Mouse (Mus musculus): ENCODE measurements around the gene Pld5. TPM values are rescaled to one million over a fixed set of nuclear protein-coding genes. Genes with fewer than 3 reads are reported as not detected.
A peak's percentile ranks its signal among the peaks of the same experiment; 100 is the strongest.

The Pld5 gene
- total and polyA plus RNA-seq, 2 experiments from 2014 or later, result 4.9 to 6.1 TPM

- ATAC-seq (ENCODE audit: low FRiP score), result no peak
- Histone ChIP-seq H3K36me3 (ENCODE audit: insufficient read depth, low read length) (no peaks in the 10 kb centered on the region), H3K4me1 (ENCODE audit: insufficient read depth, low read length) (no peaks in the 10 kb centered on the region), H3K4me3 (ENCODE audit: low read depth, low read length) (no peak overlapping the region), H3K27ac (ENCODE audit: low read depth, low read length) (no peak overlapping the region), H3K4me2 (ENCODE audit: low read depth, low read length, poor library complexity, severe bottlenecking) (no peak overlapping the region), H3K9ac (replicated peaks; ENCODE audit: low read length, poor library complexity, severe bottlenecking) (no peak overlapping the region), H3K27me3 (ENCODE audit: insufficient read depth, low read length) (no peaks in the 10 kb centered on the region), H3K9me3 (ENCODE audit: low read length) (no peaks in the 10 kb centered on the region)
- no peak for DNase-seq (ENCODE audit: low spot score)
- 58% methylated on average over 3 of the region's 3 CpGs for WGBS
- TF ChIP-seq CTCF (IDR thresholded peaks at IDR 0.05), result no peak
These were observed 259.0 kb downstream of the Pld5 start for GRCm38 (mm10) chr1:176016076-176016475.

- ATAC-seq (ENCODE audit: low FRiP score) (no peak), DNase-seq (ENCODE audit: low spot score) (no peak)
- no peak overlapping the region for H3K4me2 ChIP-seq (ENCODE audit: low read depth, low read length, poor library complexity, severe bottlenecking)
- H3K27me3 ChIP-seq (ENCODE audit: insufficient read depth, low read length), result no peaks in the 10 kb centered on the region
- TF ChIP-seq CTCF (IDR thresholded peaks at IDR 0.05), result no peak
- 15% methylated on average over 3 of the region's 3 CpGs for whole genome bisulfite sequencing
- no peaks in the 10 kb centered on the region for H3K9me3 ChIP-seq (ENCODE audit: low read length)
- no peaks in the 10 kb centered on the region for H3K4me1 ChIP-seq (ENCODE audit: insufficient read depth, low read length)
- no peak overlapping the region for H3K9ac ChIP-seq (replicated peaks; ENCODE audit: low read length, poor library complexity, severe bottlenecking)
- H3K36me3 ChIP-seq (ENCODE audit: insufficient read depth, low read length), result no peaks in the 10 kb centered on the region
- H3K4me3 ChIP-seq (ENCODE audit: low read depth, low read length), result no peak overlapping the region
- no peak overlapping the region for H3K27ac ChIP-seq (ENCODE audit: low read depth, low read length)
These were observed 261.4 kb downstream of the Pld5 start for GRCm38 (mm10) chr1:176013497-176014268.

DNA sequence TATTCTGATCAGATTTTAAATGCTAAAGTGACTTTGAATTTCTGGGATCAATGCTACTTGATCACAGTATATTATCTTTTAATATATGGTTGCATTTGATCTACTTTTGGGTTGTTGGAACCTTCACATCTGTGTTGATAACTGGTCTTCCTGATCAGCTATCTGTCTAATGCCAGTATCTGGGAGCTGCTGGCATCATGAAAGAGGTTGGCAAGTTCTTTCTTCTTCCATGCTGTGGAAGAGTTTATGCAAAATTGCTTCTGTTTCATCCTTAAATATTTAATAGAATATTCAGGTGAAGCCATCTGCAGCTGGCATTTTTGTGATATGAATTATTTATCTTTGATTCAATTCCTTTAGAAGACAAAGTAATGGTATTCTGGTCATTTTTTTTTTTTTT is 263.6 kb downstream of the Pld5 start:
- no peak overlapping the region for H3K4me2 ChIP-seq (ENCODE audit: low read depth, low read length, poor library complexity, severe bottlenecking)
- ATAC-seq (ENCODE audit: low FRiP score) (no peak), DNase-seq (ENCODE audit: low spot score) (no peak)
- H3K4me3 ChIP-seq (ENCODE audit: low read depth, low read length), result no peak overlapping the region
- H3K9ac ChIP-seq (replicated peaks; ENCODE audit: low read length, poor library complexity, severe bottlenecking), result no peak overlapping the region
- no peaks in the 10 kb centered on the region for H3K27me3 ChIP-seq (ENCODE audit: insufficient read depth, low read length)
- no peaks in the 10 kb centered on the region for H3K4me1 ChIP-seq (ENCODE audit: insufficient read depth, low read length)
- no peaks in the 10 kb centered on the region for H3K9me3 ChIP-seq (ENCODE audit: low read length)
- no peak for TF ChIP-seq CTCF (IDR thresholded peaks at IDR 0.05)
- no peaks in the 10 kb centered on the region for H3K36me3 ChIP-seq (ENCODE audit: insufficient read depth, low read length)
- no peak overlapping the region for H3K27ac ChIP-seq (ENCODE audit: low read depth, low read length)

GRCm38 (mm10) chr1:176011072-176011471 is 264.0 kb downstream of the Pld5 start:
- Histone ChIP-seq H3K27ac (ENCODE audit: low read depth, low read length) (no peak overlapping the region), H3K27me3 (ENCODE audit: insufficient read depth, low read length) (no peaks in the 10 kb centered on the region), H3K9ac (replicated peaks; ENCODE audit: low read length, poor library complexity, severe bottlenecking) (no peak overlapping the region), H3K4me1 (ENCODE audit: insufficient read depth, low read length) (no peaks in the 10 kb centered on the region), H3K4me2 (ENCODE audit: low read depth, low read length, poor library complexity, severe bottlenecking) (no peak overlapping the region), H3K4me3 (ENCODE audit: low read depth, low read length) (no peak overlapping the region), H3K9me3 (ENCODE audit: low read length) (no peaks in the 10 kb centered on the region), H3K36me3 (ENCODE audit: insufficient read depth, low read length) (no peaks in the 10 kb centered on the region)
- TF ChIP-seq CTCF (IDR thresholded peaks at IDR 0.05), result no peak
- ATAC-seq (ENCODE audit: low FRiP score) (no peak), DNase-seq (ENCODE audit: low spot score) (no peak)

DNA sequence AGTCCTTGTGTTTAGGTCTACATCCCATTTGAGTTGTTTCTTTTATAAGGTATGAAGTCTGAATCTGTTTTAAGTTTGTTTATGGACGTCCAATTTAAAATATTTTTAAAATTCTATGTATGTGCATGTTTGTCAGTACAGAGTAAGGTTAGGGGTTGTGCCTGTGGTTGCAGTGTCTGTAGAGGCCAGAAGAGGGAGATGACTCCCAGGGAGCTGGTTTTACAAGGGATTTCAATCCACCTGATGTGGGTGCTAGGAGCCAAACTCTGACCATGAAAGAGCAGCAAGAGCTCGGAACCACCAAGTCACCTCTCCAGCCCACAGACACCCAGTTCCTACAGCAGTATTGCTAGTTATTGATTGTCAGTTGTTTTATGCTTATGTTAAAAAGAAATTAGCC is 266.7 kb downstream of the Pld5 start:
- Histone ChIP-seq H3K4me2 (ENCODE audit: low read depth, low read length, poor library complexity, severe bottlenecking) (no peak overlapping the region), H3K9me3 (ENCODE audit: low read length) (no peaks in the 10 kb centered on the region), H3K36me3 (ENCODE audit: insufficient read depth, low read length) (no peaks in the 10 kb centered on the region), H3K9ac (replicated peaks; ENCODE audit: low read length, poor library complexity, severe bottlenecking) (no peak overlapping the region), H3K4me3 (ENCODE audit: low read depth, low read length) (no peak overlapping the region), H3K27ac (ENCODE audit: low read depth, low read length) (no peak overlapping the region), H3K27me3 (ENCODE audit: insufficient read depth, low read length) (no peaks in the 10 kb centered on the region), H3K4me1 (ENCODE audit: insufficient read depth, low read length) (no peaks in the 10 kb centered on the region)
- ATAC-seq (ENCODE audit: low FRiP score), result no peak
- 88% methylated on average over 2 of the region's 2 CpGs for WGBS
- peak; percentile 16; the same call in 1 of the 2 replicates for TF ChIP-seq CTCF (IDR thresholded peaks at IDR 0.05)
- DNase-seq (ENCODE audit: low spot score), result no peak

DNA sequence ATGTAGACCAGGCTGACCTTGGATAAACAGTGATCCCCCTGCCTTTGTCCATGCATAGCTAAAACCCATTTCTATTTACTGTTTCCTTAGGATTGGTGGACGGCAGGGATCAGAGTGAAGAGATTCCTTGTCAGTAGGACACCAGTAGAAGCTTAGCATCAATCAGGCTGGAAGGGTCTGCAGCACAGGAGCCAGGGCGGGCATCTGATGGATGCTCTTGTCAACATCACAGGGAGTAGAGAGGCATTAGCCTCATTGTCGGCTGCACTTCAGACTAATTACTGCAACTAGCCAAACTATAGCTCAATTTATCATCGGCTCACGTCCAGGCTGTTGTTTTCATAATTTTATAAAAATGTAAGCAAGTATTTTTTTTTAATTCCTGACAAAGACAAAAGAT is 274.5 kb downstream of the Pld5 start:
- Histone ChIP-seq H3K9ac (replicated peaks; ENCODE audit: low read length, poor library complexity, severe bottlenecking) (no peak overlapping the region), H3K4me2 (ENCODE audit: low read depth, low read length, poor library complexity, severe bottlenecking) (no peak overlapping the region), H3K27me3 (ENCODE audit: insufficient read depth, low read length) (no peaks in the 10 kb centered on the region), H3K27ac (ENCODE audit: low read depth, low read length) (no peak overlapping the region), H3K4me3 (ENCODE audit: low read depth, low read length) (no peak overlapping the region), H3K9me3 (ENCODE audit: low read length) (no peaks in the 10 kb centered on the region), H3K36me3 (ENCODE audit: insufficient read depth, low read length) (no peaks in the 10 kb centered on the region), H3K4me1 (ENCODE audit: insufficient read depth, low read length) (0 out of 2 replicates have a peak, but pooled peaks cover 5% of the 10 kb centered on the region)
- TF ChIP-seq CTCF (IDR thresholded peaks at IDR 0.05), result no peak
- ATAC-seq (ENCODE audit: low FRiP score) (no peak), DNase-seq (ENCODE audit: low spot score) (no peak)
- WGBS, result 81% methylated on average over 5 of the region's 5 CpGs

Data from midbrain, postnatal 0 days (tissue).